Mouse (Mus musculus) layer of hippocampus, postnatal 36 days (tissue): ENCODE data around the gene Tshz3. TPM values are rescaled to one million over a fixed set of nuclear protein-coding genes. Genes with fewer than 3 reads are reported as not detected.
A peak's percentile ranks its signal among the peaks of the same experiment; 100 is the strongest.

ENCODE experiments used
- DNase-seq, 2 experiments: peaks; one replicate each; pipeline ENCODE4 v3.0.0; 2022
- total RNA-seq, 2 experiments: library from RNA; stranded (reverse); gene quantifications; 2 replicates each; pipeline ENCODE4 v1.2.3; 2021

Tshz3 gene
- 10 to 100 TPM; 12.4 to 12.9 TPM for total RNA-seq

- peak; percentile 63 to 67 for DNase-seq
Measured at GRCm38 (mm10) chr7:36697856-36698588, at the start of gene Tshz3. Gene Tshz3, plus strand, starts transcription at chr7:36698118.

GRCm38 (mm10) chr7:36655931-36656330 is 42.0 kb upstream of the Tshz3 start:
- no peak for DNase-seq

GRCm38 (mm10) chr7:36656401-36656800 is 41.5 kb upstream of the Tshz3 start:
- no peak for DNase-seq

GRCm38 (mm10) chr7:36658331-36658730 is 39.6 kb upstream of the Tshz3 start:
- DNase-seq = no peak

- DNase-seq = no peak
Measured at GRCm38 (mm10) chr7:36659265-36659664, 38.7 kb upstream of the Tshz3 start.

- no peak for DNase-seq
Measured at GRCm38 (mm10) chr7:36660654-36661053, 37.3 kb upstream of the Tshz3 start.

- DNase-seq = no peak
Measured at GRCm38 (mm10) chr7:36663431-36663830, 34.5 kb upstream of the Tshz3 start.

- DNase-seq = no peak
Measured at GRCm38 (mm10) chr7:36667767-36668166, 30.2 kb upstream of the Tshz3 start.

- no peak for DNase-seq
Measured at GRCm38 (mm10) chr7:36678031-36678430, 19.9 kb upstream of the Tshz3 start.

- no peak for DNase-seq
Measured at GRCm38 (mm10) chr7:36678510-36678909, 19.4 kb upstream of the Tshz3 start.

GRCm38 (mm10) chr7:36679031-36679618 is 18.8 kb upstream of the Tshz3 start:
- DNase-seq = no peak

GRCm38 (mm10) chr7:36679866-36680458 is 18.0 kb upstream of the Tshz3 start:
- DNase-seq = no peak

GRCm38 (mm10) chr7:36687508-36687907 is 10.4 kb upstream of the Tshz3 start:
- no peak for DNase-seq

GRCm38 (mm10) chr7:36689049-36689793 is 8.7 kb upstream of the Tshz3 start:
- DNase-seq = no peak

GRCm38 (mm10) chr7:36690551-36690950 is 7.4 kb upstream of the Tshz3 start:
- peak in 1 of 2 experiments; percentile 24 for DNase-seq

GRCm38 (mm10) chr7:36691617-36692016 is 6.3 kb upstream of the Tshz3 start:
- DNase-seq = no peak

- no peak for DNase-seq
Measured at GRCm38 (mm10) chr7:36692381-36692780, 5.5 kb upstream of the Tshz3 start.

GRCm38 (mm10) chr7:36693081-36693480 is 4.8 kb upstream of the Tshz3 start:
- no peak for DNase-seq

GRCm38 (mm10) chr7:36694642-36695191 is 3.2 kb upstream of the Tshz3 start:
- DNase-seq = no peak

GRCm38 (mm10) chr7:36695276-36695675 is 2.6 kb upstream of the Tshz3 start:
- DNase-seq = no peak

GRCm38 (mm10) chr7:36695791-36696241 is 2.1 kb upstream of the Tshz3 start:
- peak; percentile 26 to 43 for DNase-seq

- DNase-seq = peak; percentile 60 to 62
Measured at GRCm38 (mm10) chr7:36696406-36697117, 1.4 kb upstream of the Tshz3 start.
